Mouse (Mus musculus) layer of hippocampus, adult 11-12 months (tissue): ENCODE data around the gene Polh.

ENCODE experiments used
- DNase-seq: peaks from one replicate; pipeline ENCODE4 v3.0.0; 2022; ENCODE audit warnings: low spot score

Gene Polh

DNA sequence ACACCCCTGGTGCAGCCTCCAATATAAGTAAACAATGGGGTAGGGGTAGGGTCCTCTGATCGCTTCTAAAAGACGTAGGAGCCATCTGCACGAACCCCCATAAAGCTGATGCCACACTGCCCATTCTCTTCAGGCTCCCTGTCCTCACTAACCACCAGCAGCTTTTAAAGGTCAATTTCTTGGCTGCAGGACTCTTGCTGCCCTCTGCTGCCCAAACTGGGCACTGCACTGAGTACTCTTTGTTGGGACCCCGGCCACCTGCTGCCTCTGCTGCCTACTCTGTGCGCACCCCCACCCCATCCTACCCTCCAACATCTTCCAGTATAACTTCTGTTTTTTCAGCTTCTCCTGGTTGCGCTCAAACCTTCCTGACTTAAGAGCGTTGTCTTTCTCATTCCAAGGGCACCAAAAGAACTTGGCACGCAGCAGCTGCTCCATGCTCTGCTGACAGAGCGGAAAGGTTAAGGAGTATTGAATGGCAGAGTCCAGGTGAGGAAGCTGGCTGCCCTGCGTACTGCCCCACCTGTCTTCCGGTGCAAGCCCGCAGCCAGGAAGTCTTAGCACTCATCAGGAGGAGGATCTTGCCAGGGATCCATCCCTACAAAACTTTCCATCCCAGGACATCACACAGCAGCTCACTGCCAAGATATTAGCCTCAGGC is 70.3 kb downstream of the Polh start:
- DNase-seq, result peak; percentile 73

DNA sequence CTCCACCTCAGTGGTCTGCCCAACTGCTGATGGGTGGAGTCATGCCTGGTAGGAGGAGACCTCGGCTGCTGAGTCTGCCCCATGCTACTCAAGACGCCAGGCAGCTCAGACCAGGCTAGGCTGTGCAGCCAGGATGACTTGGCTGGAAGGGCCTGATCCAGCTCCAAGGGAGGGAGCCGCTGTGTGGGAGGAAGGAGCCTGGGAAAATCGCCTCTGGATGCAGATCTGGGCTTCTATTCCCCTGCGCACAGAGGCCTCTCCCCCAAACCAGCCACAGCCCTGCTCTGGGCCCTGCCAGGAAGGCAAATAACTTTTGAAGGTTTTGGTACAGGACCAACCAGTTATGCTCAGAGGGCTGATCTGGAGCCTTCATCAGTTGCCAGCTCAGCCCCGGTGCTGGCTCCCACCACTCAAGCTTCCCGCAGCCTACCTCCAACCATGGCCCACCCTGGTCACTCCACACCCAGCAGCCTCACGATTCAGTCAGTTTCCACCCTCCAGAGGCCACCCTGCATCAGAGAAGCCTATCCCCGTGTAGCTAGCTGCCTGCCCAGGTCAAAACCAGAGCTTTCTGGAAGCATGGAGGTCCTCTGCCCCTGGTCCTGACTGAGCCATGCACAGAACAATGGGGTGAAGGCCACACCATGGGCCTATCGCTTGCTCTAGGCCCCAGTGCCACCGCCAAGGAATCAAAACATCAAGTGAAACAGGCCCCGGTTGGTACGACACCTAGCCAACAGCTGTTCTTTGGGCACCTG is 72.5 kb downstream of the Polh start:
- no peak for DNase-seq

DNA sequence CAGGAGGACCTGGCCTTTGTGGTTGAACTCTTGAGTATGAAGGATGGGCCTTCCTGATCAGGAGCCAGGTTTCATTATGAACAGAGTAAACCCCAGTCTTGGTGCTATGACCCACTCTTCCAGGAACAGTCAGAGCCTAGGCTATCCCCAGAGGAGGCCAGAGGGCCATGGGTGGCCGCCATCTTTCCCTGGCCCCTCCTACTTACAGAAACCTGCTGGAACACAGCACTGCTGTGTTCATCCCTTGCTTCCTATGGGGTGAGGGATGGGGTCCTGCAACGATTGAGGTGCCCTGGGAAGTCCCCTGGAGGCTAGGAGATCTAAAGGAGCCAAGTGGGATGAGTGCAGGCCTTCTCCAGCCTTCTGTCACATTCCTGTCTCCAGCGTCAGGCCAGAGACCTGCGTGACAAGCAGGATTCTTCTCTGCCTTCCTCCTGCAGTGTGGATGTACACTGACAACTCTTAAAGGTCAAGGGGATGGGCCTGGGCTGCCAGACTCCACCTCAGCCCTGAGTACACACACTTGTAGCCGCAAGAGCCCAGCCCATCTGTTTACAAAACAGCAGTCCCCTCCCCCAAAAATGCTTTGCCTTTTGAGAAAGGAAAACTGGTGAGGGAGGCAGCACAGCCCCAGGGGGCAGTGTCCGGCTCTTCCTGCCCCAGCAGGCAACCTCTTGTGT is 74.5 kb downstream of the Polh start:
- no peak for DNase-seq

DNA sequence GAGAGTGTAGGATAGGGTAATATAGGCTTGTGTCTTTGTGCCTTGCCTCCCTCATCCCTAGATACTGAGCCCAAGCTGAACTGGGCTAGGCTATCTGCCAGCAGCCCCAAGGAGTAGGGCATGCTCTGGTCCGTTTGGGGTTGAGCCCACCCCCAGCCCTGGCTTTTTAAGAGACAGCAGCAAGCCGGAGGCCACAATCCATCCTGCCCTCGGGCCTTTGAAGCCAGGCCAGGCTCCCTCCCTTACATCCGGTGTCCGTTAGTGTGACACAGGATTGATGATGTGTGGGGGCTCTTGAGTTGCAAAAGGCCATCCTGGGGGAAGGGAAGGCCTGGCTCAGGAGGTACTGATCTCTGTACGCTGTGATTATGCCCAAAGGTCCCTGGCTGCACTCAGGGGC is 75.8 kb downstream of the Polh start:
- DNase-seq, result no peak

DNA sequence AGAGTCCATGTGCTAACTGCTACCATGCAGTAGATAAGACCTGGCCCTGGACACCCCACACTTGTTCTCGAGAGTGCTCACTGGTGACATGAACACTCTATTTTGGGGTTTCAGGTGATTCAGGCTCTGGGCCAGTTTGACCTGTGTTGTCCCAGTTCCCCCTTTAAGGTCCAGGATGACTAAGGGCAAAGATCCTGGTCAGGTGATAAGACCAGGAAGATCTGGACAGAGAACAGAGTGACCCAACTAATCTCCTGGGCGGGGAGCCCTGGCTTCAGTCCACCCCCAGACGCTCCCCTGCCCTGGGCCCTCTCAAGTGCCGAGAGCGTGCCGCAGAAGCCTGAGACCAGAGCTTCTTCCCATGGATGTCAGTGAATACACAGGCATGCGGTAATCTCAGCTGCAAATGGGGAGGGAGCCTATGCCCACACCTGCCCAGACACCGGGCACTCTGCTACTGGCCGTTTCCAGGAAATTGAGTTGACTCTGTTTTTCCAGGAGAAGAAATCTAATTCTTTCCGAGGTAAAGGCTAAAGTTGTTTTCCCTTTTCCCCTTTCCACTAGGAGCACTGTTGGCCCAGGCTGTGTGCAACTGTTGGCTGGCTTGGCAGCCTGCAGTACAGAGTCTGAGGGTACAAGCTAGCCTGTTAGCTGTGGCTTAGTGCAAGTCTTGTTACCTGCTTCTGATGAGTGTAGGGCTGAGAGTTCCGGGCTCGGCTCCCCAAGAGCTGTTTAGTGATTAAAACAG is 78.3 kb downstream of the Polh start:
- DNase-seq, result no peak

DNA sequence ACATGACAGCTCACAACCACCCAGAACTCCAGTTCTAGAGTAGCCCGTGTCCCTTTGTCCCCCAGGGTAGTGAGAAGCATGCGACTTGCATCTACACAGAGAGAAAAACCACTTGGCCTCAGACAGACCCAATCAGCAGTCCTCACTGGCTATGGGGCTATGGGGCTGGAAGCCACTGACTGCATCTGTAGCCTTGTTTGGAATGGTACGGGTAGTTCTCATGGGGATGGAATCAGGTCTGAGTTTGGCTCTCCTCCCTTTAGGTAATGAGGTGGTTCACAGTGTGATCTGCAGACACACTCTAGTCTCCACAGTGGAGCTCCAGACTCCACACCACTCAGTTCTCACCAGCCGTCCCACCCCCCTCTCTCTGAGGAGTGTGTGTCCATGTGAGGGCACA is 79.2 kb downstream of the Polh start:
- DNase-seq, result no peak

DNA sequence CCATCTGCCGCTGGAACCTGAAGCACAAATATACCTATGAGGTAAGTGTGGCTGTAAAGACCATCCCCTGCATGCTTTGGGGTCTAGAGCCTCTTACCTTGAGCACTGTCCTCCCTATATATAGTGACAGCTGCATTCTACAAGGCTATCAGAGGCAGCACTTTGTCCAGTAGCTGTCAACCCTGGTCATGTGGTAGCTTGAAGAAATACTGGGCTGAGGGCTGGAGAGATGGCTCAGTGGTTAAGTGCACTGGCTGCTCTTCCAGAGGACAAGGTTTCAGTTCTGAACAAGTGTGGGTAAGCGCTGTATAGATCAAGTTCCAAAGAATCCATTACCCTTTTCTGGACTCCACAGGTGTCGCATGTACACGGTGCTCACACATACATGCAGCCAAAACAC is 79.7 kb downstream of the Polh start:
- DNase-seq, result no peak
